Mouse (Mus musculus) gastrocnemius, postnatal 4 days (tissue): ENCODE data around the gene Hsd3b1. TPM values are rescaled to one million over a fixed set of nuclear protein-coding genes. Genes with fewer than 3 reads are reported as not detected.

ENCODE experiments used
- total RNA-seq, 2 experiments: library from RNA; stranded (reverse); gene quantifications; 2 replicates each; pipeline ENCODE4 v1.2.3; 2021

The Hsd3b1 gene
- total RNA-seq, 2 experiments from 2014 or later, result 0.16 TPM; not detected in 1

Other genes starting within 250 kb of the Hsd3b1 start
- gene Hsd3b5, start 229.5 kb downstream of the Hsd3b1 start, total RNA-seq, result not detected
- not detected for gene Hsd3b2, start 135.3 kb downstream of the Hsd3b1 start, total RNA-seq
- under 1 TPM in 1 of 2 experiments, not detected in 1; 0.52 TPM for gene Hsd3b3, start 96.7 kb downstream of the Hsd3b1 start, total RNA-seq
- not detected for gene Hsd3b6, start 45.4 kb downstream of the Hsd3b1 start, total RNA-seq
- gene Hao2, start 33.4 kb upstream of the Hsd3b1 start, total RNA-seq, result under 1 TPM in 1 of 2 experiments, not detected in 1; 0.34 TPM